Mouse (Mus musculus): ENCODE measurements around the gene Ifngr2. TPM values are rescaled to one million over a fixed set of nuclear protein-coding genes. Genes with fewer than 3 reads are reported as not detected.
"Not testable (repeated sequence)": the region's sequence is repeated elsewhere in the genome, so short reads cannot be mapped to it uniquely, and the experiment has no call there.

Ifngr2 gene
- 58.2 and 72.7 TPM in 2 replicates for total RNA-seq (2017)

DNA sequence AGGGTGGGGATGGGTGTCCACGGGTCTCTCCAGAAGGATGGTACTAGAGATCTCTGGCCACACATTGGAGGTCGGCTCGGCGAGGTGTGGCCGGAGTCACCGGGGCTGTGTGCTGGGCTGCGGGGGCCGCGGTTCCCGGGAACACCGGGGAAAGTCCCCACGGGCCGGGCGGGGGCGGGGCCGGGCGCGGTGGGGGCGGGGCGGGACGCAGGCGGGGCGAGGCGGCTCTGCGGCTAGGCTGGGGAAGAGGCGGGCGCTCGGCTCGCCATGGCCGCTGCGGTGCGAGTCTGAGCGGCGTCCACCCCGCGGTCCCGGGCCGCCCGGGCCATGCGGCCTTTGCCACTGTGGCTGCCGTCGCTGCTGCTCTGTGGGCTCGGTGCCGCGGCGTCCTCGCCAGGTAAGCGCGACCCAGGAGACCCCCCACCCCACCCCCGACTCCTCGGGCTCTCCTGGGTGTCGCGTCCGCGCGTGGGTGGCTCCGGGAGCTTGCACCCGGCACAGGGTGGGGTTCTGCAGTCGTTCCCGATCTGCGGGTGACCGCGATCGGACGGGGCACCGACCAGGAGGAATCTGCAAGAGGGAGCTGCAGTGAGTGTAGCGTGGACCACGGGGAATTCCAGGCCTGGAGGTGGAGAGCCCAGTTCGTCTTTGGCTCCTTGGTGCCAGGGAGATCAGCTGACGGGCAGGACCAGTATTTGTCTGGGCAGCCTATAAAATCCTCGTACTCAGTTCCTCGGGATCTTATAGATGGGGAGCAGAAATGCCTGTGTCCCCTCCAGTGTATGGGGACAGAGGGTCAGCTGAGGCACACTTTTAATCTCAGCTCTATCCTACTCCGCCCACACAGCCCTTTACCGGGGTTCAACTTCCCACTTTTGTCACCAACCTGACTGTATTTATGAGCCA is at the start of gene Ifngr2:
TSS of gene Ifngr2 (plus strand) at position 237 of the 906 bp plus-strand sequence.
- peak; percentile 14 for ATAC-seq (ENCODE audit: extremely low read depth, insufficient number of reproducible peaks, low FRiP score, poor library complexity, severe bottlenecking)

DNA sequence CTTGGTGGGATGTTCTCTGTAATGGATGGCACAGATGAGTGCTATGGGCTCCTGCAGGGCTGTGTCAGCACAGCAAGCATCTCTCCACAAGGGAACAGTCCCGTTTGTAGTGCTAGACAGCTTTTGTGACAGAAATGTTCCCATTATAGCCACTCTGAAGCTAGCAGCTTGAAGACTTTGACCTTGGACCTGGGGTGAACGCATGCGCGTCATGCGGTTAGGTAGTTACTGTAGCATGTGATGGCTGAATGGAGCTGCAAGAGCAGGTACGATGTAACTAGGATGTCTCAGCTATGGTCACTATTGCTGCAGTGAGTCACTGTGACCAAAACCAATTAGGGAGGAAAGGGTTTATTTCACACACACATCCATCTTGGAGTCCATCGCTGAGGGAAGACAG is 48.8 kb upstream of the Ifngr2 start:
- ATAC-seq (ENCODE audit: extremely low read depth, insufficient number of reproducible peaks, low FRiP score, poor library complexity, severe bottlenecking): no peak

DNA sequence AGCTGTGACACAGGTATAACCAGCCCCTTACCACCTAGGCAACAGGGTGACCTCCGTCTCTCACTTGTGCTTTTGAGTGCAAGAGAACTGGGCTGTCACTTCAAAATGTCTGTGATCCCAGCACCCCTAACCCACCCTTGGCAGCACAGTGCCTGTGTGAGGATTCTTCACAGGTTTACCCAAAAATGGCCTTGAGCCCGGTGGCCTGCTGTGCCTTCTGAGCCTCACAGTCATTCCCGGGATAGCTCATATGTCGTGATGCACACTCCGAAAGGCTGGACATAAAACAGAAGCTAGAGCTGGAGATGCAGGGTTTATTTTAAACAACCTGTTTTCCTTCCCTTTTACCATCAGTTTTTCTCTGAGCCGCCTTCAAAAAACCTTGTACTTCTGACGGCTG is 42.2 kb upstream of the Ifngr2 start:
- no peak for ATAC-seq (ENCODE audit: extremely low read depth, insufficient number of reproducible peaks, low FRiP score, poor library complexity, severe bottlenecking)

DNA sequence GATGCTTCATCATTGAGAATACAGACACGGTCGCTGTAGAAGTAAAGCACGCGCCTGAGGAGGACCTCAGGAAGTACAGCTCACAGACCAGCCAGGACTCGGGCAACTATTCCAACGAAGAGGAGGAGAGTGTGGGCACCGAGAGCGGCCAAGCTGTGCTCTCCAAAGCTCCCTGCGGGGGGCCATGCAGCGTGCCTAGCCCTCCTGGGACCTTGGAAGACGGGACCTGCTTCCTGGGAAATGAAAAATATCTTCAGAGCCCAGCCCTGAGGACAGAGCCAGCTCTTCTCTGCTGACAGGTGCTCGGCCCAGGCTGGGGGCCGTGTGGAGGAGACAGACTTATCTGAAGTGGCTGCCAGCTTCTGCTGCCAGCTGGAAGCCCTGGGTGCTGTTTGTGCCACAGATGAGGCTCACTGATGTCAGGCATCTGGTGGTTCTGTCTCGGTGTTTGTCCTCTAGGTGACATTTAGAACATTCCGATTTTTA is 41.7 kb upstream of the Ifngr2 start:
- ATAC-seq (ENCODE audit: extremely low read depth, insufficient number of reproducible peaks, low FRiP score, poor library complexity, severe bottlenecking): no peak

DNA sequence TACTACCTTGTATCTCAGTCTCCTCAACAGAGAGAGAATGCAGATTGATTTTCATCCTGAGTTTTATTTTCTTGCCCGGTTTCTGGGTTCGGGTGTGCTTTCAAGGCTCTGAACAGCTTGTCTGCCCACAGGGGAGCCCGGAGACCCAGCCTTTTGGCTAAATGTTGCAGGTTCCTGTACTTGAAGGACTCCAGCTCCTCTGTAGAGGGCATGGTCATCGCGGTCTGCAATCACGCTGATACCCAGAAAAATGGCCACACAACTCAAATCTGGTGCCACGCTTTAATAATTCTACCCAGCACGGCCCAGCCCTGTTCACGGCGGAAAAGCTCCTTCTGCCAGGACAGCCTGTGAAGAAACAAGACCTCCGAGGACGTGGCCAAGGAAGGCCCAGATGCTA is 40.5 kb upstream of the Ifngr2 start:
- no peak for ATAC-seq (ENCODE audit: extremely low read depth, insufficient number of reproducible peaks, low FRiP score, poor library complexity, severe bottlenecking)

DNA sequence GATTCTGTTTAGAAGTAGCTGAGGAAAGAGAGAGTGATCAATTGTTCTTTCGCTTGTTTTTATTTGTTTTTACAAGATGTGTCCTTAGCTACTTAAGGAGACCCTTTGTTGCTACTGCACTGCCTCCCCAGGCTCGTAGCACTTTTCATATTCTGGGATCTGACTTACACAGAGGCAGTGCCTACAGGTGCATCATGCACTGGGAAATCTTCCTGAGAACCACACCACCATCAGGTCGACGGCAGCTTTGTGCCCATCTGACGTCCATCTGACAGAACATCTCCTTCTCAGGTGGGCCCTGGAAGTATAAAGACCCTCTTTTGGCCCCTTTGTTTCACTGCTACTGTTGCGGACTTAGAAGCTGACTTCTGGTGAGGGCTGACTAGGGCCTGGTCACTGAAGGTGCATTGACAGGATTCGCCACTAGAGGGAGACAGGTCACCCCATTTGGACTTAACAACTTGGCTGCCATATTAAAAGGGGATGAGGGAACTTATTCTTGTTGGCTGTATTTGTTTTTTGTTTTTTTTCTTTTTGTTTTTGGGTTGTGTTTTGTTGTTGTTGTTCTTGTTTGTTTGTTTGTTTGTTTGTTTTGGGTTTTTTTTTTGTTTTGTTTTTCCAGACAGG is 34.6 kb upstream of the Ifngr2 start:
- ATAC-seq (ENCODE audit: extremely low read depth, insufficient number of reproducible peaks, low FRiP score, poor library complexity, severe bottlenecking): peak; percentile 87

DNA sequence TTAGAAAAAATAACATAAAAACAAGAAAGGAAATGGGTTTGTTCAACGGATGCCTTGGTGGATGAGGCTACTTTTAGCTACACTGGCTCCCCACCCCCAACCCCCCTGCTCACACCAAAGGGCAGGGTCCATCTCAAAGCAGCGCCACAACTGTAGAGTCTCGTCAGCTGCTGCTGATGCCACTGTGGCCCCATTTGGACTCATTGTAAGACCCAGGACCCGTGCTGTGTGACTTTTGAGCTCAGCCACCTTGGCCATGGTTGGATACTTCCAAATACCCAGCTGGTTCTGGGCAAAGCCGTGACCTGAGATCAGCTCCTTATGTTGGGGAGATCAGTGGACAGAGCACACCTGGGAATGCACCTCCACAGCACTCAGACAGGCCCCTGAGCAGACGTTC is 33.8 kb upstream of the Ifngr2 start:
- ATAC-seq (ENCODE audit: extremely low read depth, insufficient number of reproducible peaks, low FRiP score, poor library complexity, severe bottlenecking): no peak

DNA sequence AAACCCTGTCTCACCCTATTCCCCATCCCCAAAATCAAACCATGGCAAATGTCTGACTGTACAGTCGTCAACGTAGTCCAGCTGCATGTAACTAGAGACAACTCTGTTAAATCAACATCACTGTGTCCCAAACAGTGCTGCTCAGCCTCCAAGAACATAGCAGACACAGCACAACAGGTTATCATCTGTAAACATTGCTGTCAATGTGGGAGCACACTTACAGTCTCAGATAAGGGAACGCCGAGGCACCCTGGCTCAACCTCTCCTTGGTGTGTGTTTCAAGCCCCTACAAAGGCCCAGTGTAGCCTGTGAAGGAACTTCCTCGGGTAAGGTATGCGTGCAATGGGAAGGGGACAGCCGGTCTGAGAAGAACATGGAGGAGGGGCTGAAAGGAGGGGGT is 29.9 kb upstream of the Ifngr2 start:
- no peak for ATAC-seq (ENCODE audit: extremely low read depth, insufficient number of reproducible peaks, low FRiP score, poor library complexity, severe bottlenecking)

DNA sequence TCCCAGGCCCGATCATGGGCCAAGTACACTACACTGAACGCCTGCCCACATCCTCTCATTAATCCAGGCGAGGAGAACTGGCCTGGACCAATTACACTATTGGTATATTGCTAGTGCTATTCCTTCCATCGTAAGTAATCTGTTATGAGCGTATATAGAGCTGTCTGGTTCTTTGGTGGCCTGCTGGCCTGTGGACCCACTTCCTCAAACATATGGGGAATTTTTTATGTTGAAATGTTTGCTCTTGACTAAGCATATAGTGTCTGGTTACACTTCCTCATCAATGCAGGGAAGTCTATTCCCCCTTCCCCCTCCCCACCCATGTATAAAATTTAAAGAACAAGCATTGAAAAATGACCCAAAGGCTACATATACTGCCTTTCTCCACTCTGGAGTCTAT is 24.8 kb upstream of the Ifngr2 start:
- ATAC-seq (ENCODE audit: extremely low read depth, insufficient number of reproducible peaks, low FRiP score, poor library complexity, severe bottlenecking): peak; percentile 65

DNA sequence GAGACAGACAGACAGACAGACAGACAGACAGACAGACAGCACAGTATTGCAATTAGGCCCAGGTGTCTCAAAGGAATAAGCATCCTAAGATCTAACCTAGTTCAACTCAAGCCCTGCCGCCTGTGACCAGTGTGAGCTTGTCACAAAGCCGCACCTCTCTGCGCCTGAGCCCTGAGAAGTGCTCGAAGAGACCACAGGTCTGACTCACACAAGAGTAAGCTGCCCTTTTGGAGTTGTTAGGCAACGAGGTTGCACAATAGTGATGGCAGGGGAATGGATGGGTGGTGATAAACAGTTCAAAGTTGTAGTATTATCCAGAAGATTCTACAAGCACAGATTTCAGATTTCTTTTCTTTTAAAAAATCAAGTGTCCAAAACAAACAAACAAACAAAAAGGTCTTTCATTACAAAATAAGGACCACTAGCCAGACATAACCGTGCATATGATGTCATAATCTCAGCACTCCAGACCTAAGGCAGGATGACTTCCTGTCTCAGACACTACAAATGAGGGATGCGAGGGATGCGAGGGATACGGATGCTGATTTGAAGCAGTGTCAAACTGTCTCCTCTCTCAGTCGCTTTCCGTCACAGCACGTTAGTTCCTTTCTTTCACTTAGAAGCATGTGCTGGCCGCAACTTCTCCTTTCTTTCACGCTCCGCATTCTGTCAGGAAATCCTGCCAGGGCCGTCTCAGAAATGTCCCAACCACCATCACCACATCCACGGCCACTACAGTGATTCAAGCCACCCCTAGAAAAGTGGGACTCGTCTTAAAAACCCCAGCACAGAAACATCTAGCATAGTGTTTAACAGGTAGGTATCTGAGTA is 24.2 kb upstream of the Ifngr2 start:
- peak; percentile 75 for ATAC-seq (ENCODE audit: extremely low read depth, insufficient number of reproducible peaks, low FRiP score, poor library complexity, severe bottlenecking)

DNA sequence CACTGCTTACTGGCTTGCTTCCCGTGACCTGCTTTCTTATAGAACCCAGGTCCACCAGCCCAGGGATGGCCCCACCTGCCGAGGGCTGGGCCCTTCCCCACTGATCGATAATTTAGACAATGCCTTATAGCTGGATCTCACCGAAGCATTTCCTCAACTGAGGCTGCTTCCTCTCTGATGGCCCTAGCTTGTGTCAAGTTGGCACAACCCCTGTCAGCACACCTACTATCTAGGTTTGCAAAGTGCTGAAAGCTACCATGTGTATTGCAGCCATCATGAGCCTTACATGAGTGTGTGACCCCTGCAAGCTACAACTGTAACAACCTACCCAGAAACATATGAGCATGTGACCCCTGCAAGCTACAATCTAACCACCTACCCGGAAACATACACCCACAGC is 22.7 kb upstream of the Ifngr2 start:
- no peak for ATAC-seq (ENCODE audit: extremely low read depth, insufficient number of reproducible peaks, low FRiP score, poor library complexity, severe bottlenecking)

DNA sequence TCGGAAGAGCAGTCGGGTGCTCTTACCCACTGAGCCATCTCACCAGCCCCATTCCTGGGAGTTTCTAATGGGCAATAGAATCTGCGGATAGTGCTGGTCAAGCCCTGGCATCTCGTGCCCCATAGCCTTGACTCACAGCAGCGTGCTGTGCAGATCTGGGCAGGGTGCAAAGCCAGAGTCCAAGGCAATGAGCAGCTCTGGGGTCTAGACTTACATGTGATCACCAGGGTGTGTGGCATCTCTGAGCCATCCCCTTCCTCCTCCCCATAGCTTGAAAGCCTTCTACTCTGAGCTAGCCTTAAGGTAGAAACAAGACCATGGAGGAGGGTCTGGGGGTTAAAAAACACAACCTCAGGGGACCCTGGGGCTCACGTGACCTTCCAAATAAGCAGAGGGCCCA is 20.6 kb upstream of the Ifngr2 start:
- no peak for ATAC-seq (ENCODE audit: extremely low read depth, insufficient number of reproducible peaks, low FRiP score, poor library complexity, severe bottlenecking)

DNA sequence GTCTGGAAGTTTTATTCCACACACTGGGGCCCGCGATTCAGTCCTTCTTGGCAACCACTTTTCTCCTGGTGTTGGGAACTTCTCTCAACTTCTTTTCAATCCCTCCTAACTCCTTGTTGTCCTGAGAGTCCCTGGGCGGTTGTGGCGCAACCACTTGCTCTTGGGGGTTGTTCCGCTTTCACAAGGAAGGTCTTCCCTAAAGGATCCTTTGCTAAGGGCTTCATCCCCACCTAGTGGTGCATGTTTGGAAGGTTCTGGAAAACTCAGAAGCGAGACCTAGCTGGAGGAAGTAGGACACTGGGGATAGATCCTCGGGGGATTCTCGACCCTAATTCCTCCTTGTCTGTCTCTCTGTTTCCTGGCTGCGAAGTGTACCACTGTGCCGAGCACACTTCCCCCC is 19.8 kb upstream of the Ifngr2 start:
- ATAC-seq (ENCODE audit: extremely low read depth, insufficient number of reproducible peaks, low FRiP score, poor library complexity, severe bottlenecking): no peak

DNA sequence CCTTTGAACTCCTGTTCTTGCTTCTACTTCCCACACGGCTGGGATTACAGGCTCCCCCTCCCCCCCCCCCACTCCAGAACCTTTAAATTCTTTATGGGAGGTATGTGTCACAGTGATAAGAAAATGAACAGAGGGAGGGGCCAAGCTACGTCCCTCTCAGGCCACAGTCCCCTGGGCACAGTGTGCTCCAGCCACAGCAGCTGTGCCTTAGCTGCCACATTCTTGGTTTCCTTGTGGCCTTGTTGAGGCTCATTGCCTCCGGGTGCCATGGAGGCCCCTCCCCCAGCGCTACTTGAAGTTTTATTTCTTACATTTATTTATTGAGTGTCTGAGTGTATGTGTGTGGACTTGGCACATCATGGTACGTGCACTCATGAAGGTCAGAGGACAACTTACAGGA is 19.4 kb upstream of the Ifngr2 start:
- ATAC-seq (ENCODE audit: extremely low read depth, insufficient number of reproducible peaks, low FRiP score, poor library complexity, severe bottlenecking): no peak

DNA sequence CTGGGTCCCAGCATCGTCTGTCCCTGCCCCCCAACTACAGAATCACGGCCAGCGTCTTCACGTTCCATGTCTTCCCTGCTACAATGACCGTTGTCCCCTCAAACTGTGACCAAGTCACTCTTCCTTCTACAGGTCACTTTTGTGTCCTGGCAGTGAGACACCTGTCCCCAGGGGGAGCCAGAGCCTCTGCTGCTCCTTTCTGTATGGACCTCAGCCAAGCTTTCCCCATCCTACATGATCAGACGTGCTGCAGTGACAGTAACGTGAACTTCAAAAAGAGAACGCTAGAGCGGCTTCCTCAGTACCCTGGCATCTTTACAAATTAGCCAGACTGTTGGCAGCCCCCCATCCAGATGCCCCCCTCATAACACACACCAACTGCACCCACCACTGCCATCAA is 18.3 kb upstream of the Ifngr2 start:
- ATAC-seq (ENCODE audit: extremely low read depth, insufficient number of reproducible peaks, low FRiP score, poor library complexity, severe bottlenecking): no peak

DNA sequence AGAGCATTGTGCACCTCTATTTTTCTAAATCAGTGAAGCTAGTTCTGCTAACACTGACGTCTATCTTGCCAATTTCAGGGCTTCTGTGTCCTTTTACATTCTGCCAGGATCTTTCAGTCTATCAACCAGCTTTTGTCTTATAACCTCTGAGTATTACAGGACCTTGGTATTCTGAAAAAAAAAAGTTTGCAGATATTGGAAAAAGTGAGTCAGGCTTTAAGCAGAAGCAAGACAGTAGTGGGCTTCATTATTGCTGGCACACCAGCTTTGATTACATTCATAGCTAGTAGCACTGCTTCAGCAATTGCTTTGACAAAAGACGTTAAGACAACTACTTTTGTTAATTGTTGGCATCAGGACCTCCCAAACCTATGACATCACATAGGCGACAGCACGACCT is 16.0 kb upstream of the Ifngr2 start:
- ATAC-seq (ENCODE audit: extremely low read depth, insufficient number of reproducible peaks, low FRiP score, poor library complexity, severe bottlenecking): not testable (repeated sequence)

DNA sequence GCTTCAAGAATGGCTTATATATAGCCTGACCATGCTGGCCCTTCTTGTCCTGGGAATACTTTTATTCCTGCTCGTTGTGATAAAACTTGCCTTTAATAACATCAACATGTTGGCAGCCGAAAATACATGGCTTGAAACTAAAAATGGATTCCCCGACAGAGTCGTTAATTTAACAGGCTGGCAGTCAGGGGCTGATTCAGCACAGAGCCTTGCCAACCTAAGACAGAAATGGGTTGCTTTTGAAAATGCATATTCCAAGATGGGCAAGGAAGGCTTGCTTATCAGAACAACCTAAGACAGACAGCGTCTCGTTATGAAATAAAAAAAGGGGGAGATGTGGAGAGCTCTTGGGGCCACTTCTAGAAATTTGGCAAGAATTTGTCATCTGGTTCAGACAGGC is 15.0 kb upstream of the Ifngr2 start:
- no peak for ATAC-seq (ENCODE audit: extremely low read depth, insufficient number of reproducible peaks, low FRiP score, poor library complexity, severe bottlenecking)

DNA sequence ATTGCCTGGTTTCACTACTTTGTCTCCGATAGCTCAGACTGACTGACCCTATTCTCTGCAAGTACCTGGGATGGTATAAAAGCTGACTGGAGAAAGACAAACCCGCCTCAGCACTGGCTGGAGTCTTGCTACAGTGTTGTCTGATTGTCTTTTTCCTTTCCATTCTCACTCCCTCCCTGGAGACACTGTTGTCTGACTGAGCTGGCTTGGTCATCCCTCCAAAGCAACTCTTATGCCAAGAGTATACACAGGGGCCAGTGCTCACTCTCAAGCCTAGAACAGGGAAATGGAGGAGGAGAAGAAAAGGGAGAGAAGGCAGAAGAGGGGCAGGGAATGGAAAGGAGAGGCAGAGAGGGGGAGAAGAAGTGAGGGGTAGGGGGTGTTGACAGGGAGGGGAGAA is 14.4 kb upstream of the Ifngr2 start:
- no peak for ATAC-seq (ENCODE audit: extremely low read depth, insufficient number of reproducible peaks, low FRiP score, poor library complexity, severe bottlenecking)
